Mouse (Mus musculus): ENCODE measurements around the gene Atp2b4.
"Not testable (repeated sequence)": the region's sequence is repeated elsewhere in the genome, so short reads cannot be mapped to it uniquely, and the experiment has no call there.

Gene Atp2b4

DNA sequence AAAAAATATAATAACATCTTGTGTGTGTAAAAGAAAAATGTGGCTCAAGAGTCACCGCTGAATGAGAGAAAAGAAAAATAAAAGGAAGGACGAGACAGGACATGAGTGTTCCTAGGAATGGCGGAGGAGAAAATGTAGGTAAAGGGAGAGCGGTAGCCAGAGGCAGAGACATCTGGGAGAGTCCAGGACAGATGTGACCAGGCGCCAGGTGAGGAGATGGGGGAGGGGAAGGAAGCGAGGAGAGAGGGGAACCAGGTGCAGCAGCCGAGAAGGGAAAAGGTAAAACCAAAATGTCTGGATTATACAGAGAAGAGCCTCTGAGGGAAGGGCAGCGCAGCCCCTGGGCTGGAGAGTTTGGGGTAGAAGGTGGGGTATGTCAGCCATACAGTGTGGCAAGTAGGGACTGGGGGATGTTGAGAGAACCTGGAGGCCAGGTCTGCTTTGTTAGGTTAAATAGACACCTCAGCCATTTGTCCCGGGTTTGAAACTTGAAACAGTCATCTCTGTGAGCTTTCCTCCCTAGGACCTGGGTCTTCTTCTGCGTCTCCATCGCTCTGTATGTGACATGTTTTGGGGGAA is 107.2 kb downstream of the Atp2b4 start:
- DNase-seq = no peak

DNA sequence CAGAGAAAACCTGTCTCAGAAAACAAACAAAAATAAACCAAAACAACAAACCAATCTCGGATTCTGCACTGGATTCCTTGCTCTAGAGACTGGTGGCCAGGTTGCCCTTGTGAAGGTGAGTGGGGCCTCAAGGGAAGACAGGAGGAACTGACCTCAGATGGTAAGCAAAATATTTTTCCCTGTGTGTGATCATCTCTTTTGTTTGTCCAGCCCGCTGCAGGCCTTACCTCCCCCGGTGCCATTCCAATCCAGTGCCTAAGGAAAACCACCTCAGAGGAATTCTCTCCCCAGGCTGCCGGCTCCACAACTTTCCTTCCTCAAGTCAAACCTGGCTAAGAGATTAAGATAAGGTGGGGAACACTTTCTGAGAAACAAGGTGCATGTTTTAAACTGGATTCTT is 108.6 kb downstream of the Atp2b4 start:
- DNase-seq = peak in 1 of 2 experiments; percentile 17

- no peak for DNase-seq
Measured at GRCm38 (mm10) chr1:133691046-133691445, 109.8 kb downstream of the Atp2b4 start.

DNA sequence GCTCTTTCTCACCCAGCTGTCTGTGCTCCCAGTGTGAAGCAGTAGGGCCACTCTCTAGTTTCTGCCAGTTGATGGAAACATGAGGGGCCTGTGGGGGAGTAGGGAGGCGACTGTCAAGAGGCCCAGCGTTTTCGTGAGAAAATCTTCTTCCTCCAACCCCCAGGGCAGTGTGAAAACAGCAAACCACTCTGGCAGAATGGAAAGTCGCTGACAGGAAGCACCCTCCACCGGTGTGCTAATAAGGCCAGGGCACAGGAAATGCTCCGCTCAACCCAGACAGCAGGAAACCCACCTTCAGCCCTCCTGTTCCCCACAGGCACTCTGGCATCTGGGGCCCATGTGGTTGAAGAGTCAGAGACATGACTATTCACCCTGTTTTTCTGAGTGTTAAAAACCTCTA is 110.9 kb downstream of the Atp2b4 start, which contains the start of gene Lax1:
TSS of gene Lax1 (minus strand) at position 212 of the 400 bp plus-strand sequence.
- DNase-seq = no peak

GRCm38 (mm10) chr1:133688301-133688700 is 112.5 kb downstream of the Atp2b4 start:
- DNase-seq = no peak

DNA sequence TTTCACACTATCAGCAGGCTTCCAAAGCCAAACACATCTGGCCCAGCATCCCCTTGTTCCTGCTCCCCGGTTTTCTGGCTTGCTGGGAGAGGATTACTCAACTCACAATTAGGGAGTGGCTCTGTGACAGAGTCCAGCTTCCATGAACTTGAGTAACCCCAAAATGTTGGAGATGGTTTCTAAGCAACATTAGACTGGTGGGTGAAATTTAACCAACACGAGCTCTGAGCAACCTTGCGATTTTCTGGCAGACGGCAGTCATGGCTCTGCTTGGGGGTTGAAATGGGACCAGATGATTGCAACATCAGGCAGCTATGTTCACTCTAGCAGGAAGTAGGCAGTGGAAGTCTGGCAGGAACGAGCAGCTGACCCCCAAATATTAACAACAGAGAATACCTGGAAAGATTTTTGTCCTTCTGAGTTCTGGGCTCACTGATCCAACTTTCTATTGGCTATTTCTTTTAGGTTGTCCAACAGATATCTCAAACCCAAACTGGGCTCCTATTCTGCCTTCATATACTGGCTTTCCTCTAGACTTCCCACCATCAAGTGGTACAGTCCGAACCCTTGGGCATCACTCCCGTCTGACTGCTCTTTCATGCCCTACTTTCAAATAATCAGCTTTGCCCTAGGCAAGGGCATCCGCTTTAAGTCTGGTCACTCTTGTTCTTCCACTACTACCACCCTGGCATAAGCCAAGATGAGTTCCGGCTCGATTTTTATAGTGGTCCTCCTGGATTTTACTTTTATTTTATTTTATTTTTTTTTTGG is 114.9 kb downstream of the Atp2b4 start:
- peak; percentile 69 to 91 for DNase-seq

GRCm38 (mm10) chr1:133671801-133672200 is 129.0 kb downstream of the Atp2b4 start:
- no peak for DNase-seq

- DNase-seq = no peak
Measured at GRCm38 (mm10) chr1:133671266-133671665, 129.6 kb downstream of the Atp2b4 start.

DNA sequence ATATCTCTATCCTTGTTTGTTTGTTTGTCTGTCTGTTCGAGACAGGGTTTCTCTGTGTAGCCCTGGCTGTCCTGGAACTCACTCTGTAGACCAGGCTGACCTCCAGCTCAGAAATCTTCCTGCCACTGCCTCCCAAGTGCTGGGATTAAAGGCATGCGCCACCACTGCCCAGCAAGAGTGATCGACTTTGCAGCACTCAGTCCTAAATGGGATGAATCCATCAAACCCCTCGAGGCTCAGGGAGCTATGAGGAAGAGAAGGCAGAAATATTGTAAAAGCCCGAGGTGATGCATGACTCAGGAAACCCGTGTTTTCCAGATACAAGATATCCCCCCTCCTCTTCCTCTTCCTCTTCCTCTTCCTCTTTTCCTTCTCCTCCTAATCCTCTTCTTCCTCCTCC is 130.1 kb downstream of the Atp2b4 start:
- DNase-seq = no peak

- DNase-seq = no peak
Measured at GRCm38 (mm10) chr1:133670190-133670589, 130.7 kb downstream of the Atp2b4 start.

DNA sequence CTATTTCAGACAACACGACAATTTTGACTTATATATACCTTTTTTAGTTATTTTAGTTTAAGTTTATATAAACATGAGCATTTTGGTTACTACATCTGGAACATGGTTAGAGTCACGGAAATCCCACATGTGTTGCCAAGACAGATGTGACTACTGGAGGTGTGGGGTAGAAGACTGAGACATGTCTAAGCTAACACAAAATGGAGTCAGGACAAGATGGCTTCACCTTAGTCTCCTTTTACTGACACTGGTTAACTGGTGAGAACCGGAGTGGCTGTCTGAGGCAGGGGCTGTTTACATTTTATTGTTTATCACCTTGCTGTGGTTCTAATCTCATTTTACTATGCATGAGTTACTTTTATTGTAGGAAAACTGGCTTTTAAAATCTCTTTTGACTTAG is 132.2 kb downstream of the Atp2b4 start:
- DNase-seq = no peak

DNA sequence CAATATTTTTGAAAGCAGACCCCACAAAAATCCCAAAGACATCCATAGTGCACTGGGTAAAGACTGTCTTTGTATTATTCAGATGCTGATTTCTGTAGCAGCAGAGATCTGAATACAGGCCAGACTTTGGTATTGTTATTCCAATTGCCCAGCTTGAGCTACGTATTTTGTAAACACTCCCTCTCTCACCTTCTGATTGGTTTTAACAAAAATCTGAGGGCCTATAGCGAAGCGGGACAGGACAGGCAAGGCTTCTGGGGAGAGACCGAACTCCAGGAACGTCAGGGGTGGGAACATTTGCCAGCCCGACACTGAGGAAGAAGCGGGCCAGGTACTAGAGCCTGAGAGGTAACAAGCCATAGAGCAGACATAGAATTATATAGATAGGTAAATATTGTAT is 133.1 kb downstream of the Atp2b4 start:
- no peak for DNase-seq

GRCm38 (mm10) chr1:133665713-133666112 is 135.1 kb downstream of the Atp2b4 start:
- DNase-seq = not testable (repeated sequence)

DNA sequence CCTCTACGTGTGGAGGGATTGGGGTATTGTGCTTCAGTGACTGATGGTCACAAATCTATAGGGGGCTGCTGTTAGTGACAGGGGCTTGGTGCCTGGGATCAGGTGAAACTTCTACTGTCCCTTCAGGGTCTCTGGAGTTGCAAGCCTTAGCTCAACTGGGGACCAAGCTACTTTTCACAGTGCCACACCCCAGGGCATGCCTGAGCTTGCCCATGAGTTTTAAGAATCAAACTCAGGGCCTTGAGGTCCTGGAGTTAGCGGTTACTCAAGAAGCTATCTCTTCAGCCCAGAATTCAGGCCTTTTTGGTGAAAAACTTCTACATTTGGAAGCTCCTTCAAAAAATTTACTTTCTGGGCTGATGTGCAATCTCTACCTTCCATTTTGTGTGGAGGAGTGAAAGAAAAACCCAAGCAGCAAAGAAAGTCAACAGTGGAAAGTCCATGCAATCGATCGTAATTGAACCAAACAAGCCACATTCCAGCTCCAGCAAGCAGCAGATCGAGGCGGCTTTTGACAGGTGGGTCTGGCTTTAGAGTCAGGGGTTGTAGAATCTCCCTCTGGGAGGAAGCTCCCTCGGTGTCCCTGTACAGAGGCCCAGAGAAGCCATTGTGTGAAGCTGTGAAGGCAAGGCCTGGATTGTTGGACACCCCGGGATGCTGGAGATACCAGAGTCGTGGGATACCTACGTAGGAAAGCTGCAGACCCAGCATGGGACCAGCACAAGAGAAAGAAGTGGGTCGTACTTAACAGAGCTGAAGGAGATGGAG is 136.5 kb downstream of the Atp2b4 start:
- DNase-seq = no peak

GRCm38 (mm10) chr1:133663427-133663826 is 137.4 kb downstream of the Atp2b4 start:
- DNase-seq = no peak

GRCm38 (mm10) chr1:133662941-133663340 is 137.9 kb downstream of the Atp2b4 start:
- DNase-seq = no peak

DNA sequence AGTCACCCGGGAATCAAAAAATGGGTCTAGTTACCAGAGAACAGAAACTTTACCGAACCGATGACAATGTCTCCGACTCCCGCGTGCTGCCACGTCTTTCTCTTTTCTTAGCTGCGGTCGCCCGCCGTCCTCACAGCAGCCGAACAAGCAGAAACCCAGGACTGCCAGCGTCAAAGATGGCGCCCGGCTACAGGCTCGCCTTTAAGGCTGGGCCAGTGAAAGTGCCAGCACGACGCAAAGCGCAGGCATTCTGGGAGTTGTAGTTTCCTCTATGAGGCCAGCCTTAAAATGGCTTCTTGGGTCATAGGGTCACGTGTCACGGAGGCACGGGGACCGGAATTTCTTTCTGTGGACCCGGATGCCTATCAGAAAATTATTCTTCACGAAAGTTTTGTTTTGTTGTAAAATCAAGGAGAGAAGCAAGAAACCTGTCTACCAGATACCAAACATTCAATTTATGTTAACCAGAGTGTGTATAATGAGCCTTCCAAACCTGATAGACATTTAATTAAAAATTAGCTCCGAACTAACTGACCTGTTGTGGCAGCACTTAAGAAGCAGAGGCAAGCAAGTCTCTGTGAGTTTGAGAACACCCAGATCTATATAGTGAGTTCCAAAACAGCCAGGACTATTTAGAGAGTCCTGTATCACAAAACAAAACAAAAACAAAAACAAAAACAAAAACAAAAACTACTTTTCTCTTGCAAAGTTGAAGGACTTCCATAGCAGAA is 139.5 kb downstream of the Atp2b4 start, which contains the start of gene Gm38394:
TSS of gene Gm38394 (minus strand) at position 116 of the 731 bp plus-strand sequence.
- peak; percentile 95 to 97 for DNase-seq

DNA sequence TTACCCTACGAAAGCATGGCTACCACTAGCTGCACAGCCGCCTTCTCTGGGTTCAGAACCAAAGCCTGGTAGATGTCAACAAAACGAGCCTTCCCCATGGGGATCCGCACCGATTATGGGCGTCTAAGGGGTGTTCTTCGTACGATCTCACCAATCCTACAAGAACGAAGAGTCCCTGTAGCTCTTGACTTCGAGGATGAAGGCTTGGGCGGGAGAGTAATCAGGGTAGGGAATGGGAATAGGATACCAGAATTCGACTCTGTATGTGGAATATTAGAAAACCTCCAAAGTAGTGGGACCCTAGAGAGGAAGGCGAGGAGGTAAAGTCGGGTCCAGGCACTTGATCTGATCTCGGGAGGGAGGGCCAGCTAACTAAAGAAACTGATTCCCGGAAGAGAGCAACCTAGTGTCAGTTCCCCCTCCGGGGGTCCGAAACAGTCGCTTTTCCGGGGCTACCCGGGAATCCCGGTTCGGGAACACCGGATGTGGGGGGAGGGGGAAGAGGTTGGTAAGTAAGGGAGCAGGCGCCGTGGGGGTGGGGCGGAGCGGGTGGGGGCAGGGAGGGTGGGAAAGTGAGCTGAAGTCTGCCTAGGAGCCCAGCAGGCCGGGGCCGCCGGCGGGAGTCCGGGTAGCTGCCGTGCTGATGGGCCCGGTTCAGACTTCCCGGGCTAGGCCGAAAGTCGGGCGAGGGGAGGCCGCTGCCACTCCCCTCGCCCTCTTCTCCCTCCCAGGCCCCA is 140.2 kb downstream of the Atp2b4 start, which contains the start of gene Zbed6:
TSS of gene Zbed6 (minus strand) at position 420 of the 737 bp plus-strand sequence.
- peak; percentile 82 to 89 for DNase-seq

- peak in 1 of 2 experiments; percentile 10 for DNase-seq
Measured at GRCm38 (mm10) chr1:133658878-133659277, 142.0 kb downstream of the Atp2b4 start.

DNA sequence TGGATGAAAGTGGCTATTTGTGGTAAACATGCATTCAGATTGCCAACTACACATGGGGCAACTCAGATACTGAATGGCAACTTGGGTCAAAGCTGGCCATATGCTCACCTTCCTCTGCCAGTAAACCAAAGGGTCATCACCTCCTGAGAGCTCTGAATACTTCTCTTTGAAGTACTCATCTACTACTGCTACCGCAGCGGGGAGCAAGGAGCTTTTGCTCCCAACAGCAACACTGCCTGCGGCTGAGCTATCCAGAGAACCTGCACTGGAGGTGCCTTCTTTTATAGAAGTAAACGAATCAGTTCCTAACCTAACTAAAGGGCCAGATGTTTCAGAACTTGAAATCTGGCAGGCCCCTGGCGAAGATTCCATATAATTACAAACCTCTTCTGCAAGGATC is 144.0 kb downstream of the Atp2b4 start:
- DNase-seq = no peak

DNA sequence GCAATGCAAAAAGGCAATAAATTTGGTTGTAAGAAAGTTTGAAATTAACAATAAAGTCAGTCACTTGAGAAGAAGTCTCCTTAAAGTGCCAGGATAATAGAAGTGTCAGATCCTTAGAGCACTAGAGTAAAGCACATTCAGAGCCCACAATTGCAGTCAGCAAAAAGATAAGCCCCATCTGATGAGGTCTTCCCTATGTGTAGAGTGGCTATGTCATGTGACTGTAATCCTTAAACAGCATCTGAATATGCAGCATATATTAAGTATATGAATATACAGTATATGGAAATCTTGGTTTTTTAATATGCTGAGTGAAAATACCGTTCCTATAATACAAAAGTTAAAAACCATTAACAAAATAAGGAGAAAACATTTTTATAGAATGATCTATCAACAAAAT is 147.8 kb downstream of the Atp2b4 start:
- no peak for DNase-seq

Measured in kidney, postnatal 36 days (tissue).